Mouse (Mus musculus): ENCODE results near the gene Nol12. TPM values are rescaled to one million over a fixed set of nuclear protein-coding genes. Genes with fewer than 3 reads are reported as not detected.

Gene Nol12
- total and polyA plus RNA-seq, 3 experiments = 13.7 to 91.1 (median 33.2) TPM

DNA sequence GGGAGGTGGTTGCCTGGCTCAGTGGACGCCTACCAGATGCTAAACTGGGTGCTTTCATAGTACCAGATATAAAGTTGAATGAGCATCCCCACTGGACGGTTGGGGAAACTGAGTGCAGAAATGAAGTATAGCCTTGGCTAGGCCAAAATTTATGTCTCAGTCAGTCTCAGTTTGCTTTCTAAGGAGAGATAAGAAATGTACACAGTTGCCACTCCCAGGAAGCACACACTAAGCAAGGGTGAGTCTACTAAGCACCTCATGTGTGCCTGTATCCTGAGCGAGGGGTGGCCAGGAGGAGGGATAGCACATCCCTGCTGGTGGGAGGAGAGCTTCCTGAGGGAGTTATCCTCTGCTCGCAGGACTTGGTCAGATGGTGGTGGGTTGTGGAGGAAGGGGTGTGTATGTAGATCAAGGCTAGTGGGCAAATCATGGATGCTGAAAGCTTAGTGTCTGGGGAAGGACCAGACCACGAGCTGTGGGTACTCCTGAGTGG, 49.6 kb downstream of the Nol12 start:
- Histone ChIP-seq H3K4me3 (replicated peaks in 1 of 3; ENCODE audit: low read depth in 2 of 3, low read length in 2 of 3, poor library complexity in 1 of 3) (peak overlapping the region; percentile 93 to 98 (median 96)), H3K79me2 (replicated peaks; ENCODE audit: control insufficient read depth, extremely low read depth, insufficient read depth, poor library complexity, severe bottlenecking) (peaks cover 6% of the 10 kb centered on the region; the same call in 1 of the 2 replicates), H3K4me2 (ENCODE audit: insufficient read depth, low read depth, poor library complexity, severe bottlenecking) (peak overlapping the region; percentile 75), H3K27ac (ENCODE audit: insufficient read depth, low read depth) (peak overlapping the region; percentile 95), H3K9ac (ENCODE audit: insufficient read depth, low read depth) (peak overlapping the region; percentile 10; the same call in 1 of the 2 replicates), H3K36me3 (replicated peaks in 1 of 2; ENCODE audit: control insufficient read depth in 1 of 2, insufficient read depth in 1 of 2, low read length in 1 of 2) (peaks cover 16 to 41% of the 10 kb centered on the region in 2 experiments), H3K4me1 (ENCODE audit: control insufficient read depth in 1 of 2, insufficient read depth in 2 of 2) (peaks cover 12 to 27% of the 10 kb centered on the region in 2 experiments), H3K9me3 (replicated peaks; ENCODE audit: low read length) (no peaks in the 10 kb centered on the region), H3K27me3 (replicated peaks) (no peaks in the 10 kb centered on the region)
- in situ Hi-C loops (cut with MboI; ENCODE audit: low pct_ligation_motif_present, low pct_unique_long_range_greater_than_20kb, low sequenced_read_pairs) = no loop called here
- DNase-seq (ENCODE audit: extremely low read depth) = no peak
- dilution Hi-C loops (cut with MboI; ENCODE audit: extremely low pct_ligation_motif_present, extremely low pct_unique_long_range_greater_than_20kb, low sequenced_read_pairs) = no loop called here
- TF ChIP-seq TBP (conservative IDR thresholded peaks at IDR 0.05; ENCODE audit: low read depth, low read length) (no peak), KAT2A (IDR thresholded peaks at IDR 0.05; ENCODE audit: insufficient replicate concordance, low read length) (no peak), MAX (IDR thresholded peaks at IDR 0.05; ENCODE audit: low read length) (no peak), MXI1 (IDR thresholded peaks at IDR 0.05; ENCODE audit: low read depth, low read length) (no peak), CTCF (conservative IDR thresholded peaks at IDR 0.05 in 1 of 2, IDR thresholded peaks at IDR 0.05 in 1 of 2; ENCODE audit: low read depth in 2 of 2, low read length in 2 of 2) (no peak)

GRCm38 (mm10) chr15:78986536-78987220, 51.9 kb downstream of the Nol12 start:
- DNase-seq (ENCODE audit: extremely low read depth) = no peak
- peaks cover 6% of the 10 kb centered on the region; the same call in 1 of the 2 replicates for H3K79me2 ChIP-seq (replicated peaks; ENCODE audit: control insufficient read depth, extremely low read depth, insufficient read depth, poor library complexity, severe bottlenecking)
- H3K4me3 ChIP-seq (replicated peaks in 1 of 3; ENCODE audit: low read depth in 2 of 3, low read length in 2 of 3, poor library complexity in 1 of 3) = no peak overlapping the region
- no peak overlapping the region for H3K9ac ChIP-seq (ENCODE audit: insufficient read depth, low read depth)
- H3K27ac ChIP-seq (ENCODE audit: insufficient read depth, low read depth) = no peak overlapping the region
- in situ Hi-C loops (cut with MboI; ENCODE audit: low pct_ligation_motif_present, low pct_unique_long_range_greater_than_20kb, low sequenced_read_pairs) (no loop called here), dilution Hi-C loops (cut with MboI; ENCODE audit: extremely low pct_ligation_motif_present, extremely low pct_unique_long_range_greater_than_20kb, low sequenced_read_pairs) (no loop called here)
- H3K36me3 ChIP-seq (replicated peaks in 1 of 2; ENCODE audit: control insufficient read depth in 1 of 2, insufficient read depth in 1 of 2, low read length in 1 of 2) = peaks cover 37 to 64% of the 10 kb centered on the region in 2 experiments
- no peak overlapping the region for H3K4me2 ChIP-seq (ENCODE audit: insufficient read depth, low read depth, poor library complexity, severe bottlenecking)
- H3K4me1 ChIP-seq (ENCODE audit: control insufficient read depth in 1 of 2, insufficient read depth in 2 of 2) = peaks cover 11 to 27% of the 10 kb centered on the region in 2 experiments
- TF ChIP-seq ZC3H11A (IDR thresholded peaks at IDR 0.05; ENCODE audit: low read depth, low read length) (no peak), JUN (IDR thresholded peaks at IDR 0.05; ENCODE audit: insufficient read depth, low read depth, low read length) (no peak), MAFK (IDR thresholded peaks at IDR 0.05; ENCODE audit: insufficient replicate concordance, low read length) (no peak), USF2 (conservative IDR thresholded peaks at IDR 0.05; ENCODE audit: low read depth, low read length) (no peak), UBTF (IDR thresholded peaks at IDR 0.05; ENCODE audit: low read depth, low read length) (no peak)
- H3K27me3 ChIP-seq (replicated peaks) = no peaks in the 10 kb centered on the region
- H3K9me3 ChIP-seq (replicated peaks; ENCODE audit: low read length) = no peaks in the 10 kb centered on the region

GRCm38 (mm10) chr15:78988499-78988971, 53.8 kb downstream of the Nol12 start:
- H3K27me3 ChIP-seq (replicated peaks) = no peaks in the 10 kb centered on the region
- H3K4me1 ChIP-seq (ENCODE audit: control insufficient read depth in 1 of 2, insufficient read depth in 2 of 2) = peaks cover 11 to 19% of the 10 kb centered on the region in 2 experiments
- DNase-seq (ENCODE audit: extremely low read depth) = no peak
- H3K9ac ChIP-seq (ENCODE audit: insufficient read depth, low read depth) = no peak overlapping the region
- H3K79me2 ChIP-seq (replicated peaks; ENCODE audit: control insufficient read depth, extremely low read depth, insufficient read depth, poor library complexity, severe bottlenecking) = peaks cover 6% of the 10 kb centered on the region; the same call in 1 of the 2 replicates
- dilution Hi-C loops (cut with MboI; ENCODE audit: extremely low pct_ligation_motif_present, extremely low pct_unique_long_range_greater_than_20kb, low sequenced_read_pairs) (no loop called here), in situ Hi-C loops (cut with MboI; ENCODE audit: low pct_ligation_motif_present, low pct_unique_long_range_greater_than_20kb, low sequenced_read_pairs) (no loop called here)
- H3K4me2 ChIP-seq (ENCODE audit: insufficient read depth, low read depth, poor library complexity, severe bottlenecking) = no peak overlapping the region
- TF ChIP-seq CTCF (conservative IDR thresholded peaks at IDR 0.05 in 1 of 2, IDR thresholded peaks at IDR 0.05 in 1 of 2; ENCODE audit: low read depth in 2 of 2, low read length in 2 of 2) (no peak), E2F4 (IDR thresholded peaks at IDR 0.05; ENCODE audit: insufficient replicate concordance, low read depth, low read length) (no peak), HCFC1 (IDR thresholded peaks at IDR 0.05; ENCODE audit: low read depth, low read length) (no peak), RAD21 (IDR thresholded peaks at IDR 0.05; ENCODE audit: low read depth, low read length) (no peak), MXI1 (IDR thresholded peaks at IDR 0.05; ENCODE audit: low read depth, low read length) (no peak), TBP (conservative IDR thresholded peaks at IDR 0.05; ENCODE audit: low read depth, low read length) (no peak), JUN (IDR thresholded peaks at IDR 0.05; ENCODE audit: insufficient read depth, low read depth, low read length) (no peak), IRF4 (IDR thresholded peaks at IDR 0.05; ENCODE audit: low read depth, low read length) (no peak), NELFE (IDR thresholded peaks at IDR 0.05; ENCODE audit: low read depth, low read length) (no peak), ZKSCAN1 (IDR thresholded peaks at IDR 0.05; ENCODE audit: borderline replicate concordance, low read depth, low read length) (no peak), GABPA (IDR thresholded peaks at IDR 0.05; ENCODE audit: insufficient replicate concordance, low read depth, low read length) (no peak), KAT2A (IDR thresholded peaks at IDR 0.05; ENCODE audit: insufficient replicate concordance, low read length) (no peak), POLR2AphosphoS2 (IDR thresholded peaks at IDR 0.05; ENCODE audit: low read depth, low read length) (no peak), BHLHE40 (IDR thresholded peaks at IDR 0.05; ENCODE audit: low read depth, low read length) (no peak), SMC3 (IDR thresholded peaks at IDR 0.05; ENCODE audit: low read depth, low read length) (no peak), POLR2A (IDR thresholded peaks at IDR 0.05; ENCODE audit: low read depth, low read length) (no peak), ELF1 (IDR thresholded peaks at IDR 0.05; ENCODE audit: low read depth, low read length) (no peak)
- peaks cover 56 to 83% of the 10 kb centered on the region in 2 experiments for H3K36me3 ChIP-seq (replicated peaks in 1 of 2; ENCODE audit: control insufficient read depth in 1 of 2, insufficient read depth in 1 of 2, low read length in 1 of 2)
- H3K27ac ChIP-seq (ENCODE audit: insufficient read depth, low read depth) = no peak overlapping the region
- no peaks in the 10 kb centered on the region for H3K9me3 ChIP-seq (replicated peaks; ENCODE audit: low read length)
- no peak overlapping the region for H3K4me3 ChIP-seq (replicated peaks in 1 of 3; ENCODE audit: low read depth in 2 of 3, low read length in 2 of 3, poor library complexity in 1 of 3)
